Mouse (Mus musculus): Measurements from ENCODE around the gene Ap3s2.

DNA sequence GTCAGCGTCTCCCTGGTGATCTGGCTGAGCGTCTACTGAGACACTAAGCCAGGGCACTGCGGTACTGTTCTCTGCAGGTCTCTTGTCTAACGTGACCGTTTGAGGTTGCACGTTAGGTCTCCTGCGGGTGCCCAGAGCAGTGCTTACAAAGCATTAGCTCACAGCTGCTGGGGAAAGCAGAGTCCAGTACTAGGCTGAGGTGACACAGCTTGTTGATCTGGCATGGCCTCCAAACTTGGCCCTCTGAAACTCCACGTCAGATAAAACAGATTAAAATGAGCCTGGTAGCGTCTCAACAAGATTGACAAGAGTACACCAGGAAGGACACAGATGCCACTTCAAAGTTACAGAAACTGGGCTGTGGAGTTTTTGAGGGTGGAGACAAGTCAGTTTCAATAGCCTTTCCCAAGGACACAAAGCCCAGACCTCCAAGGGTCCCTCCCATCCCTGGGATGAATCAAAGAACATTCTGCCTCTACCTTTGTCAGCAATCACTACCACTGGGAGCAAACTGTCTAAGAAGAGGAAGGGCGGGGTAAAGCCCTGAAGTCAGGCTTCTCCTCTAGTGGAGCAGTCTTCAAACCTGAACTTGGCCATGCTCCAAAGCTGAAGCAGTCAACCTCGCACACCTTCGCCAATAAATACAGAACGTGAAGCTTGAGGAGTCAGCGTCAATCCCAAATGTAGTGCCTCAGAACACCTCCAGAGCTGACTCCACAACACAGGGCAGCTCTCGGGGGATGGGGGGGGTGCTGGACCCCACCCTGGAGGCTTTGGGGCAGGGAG lies 29.8 kb downstream of the Ap3s2 start:
- TF ChIP-seq CTCF (IDR thresholded peaks at IDR 0.05; ENCODE audit: low read depth, low read length) (no peak), POLR2A (IDR thresholded peaks at IDR 0.05; ENCODE audit: borderline replicate concordance, low read depth, low read length) (no peak)
